Mouse (Mus musculus) layer of hippocampus, adult 2 months (tissue): ENCODE results near the gene Tmem217. TPM values are rescaled to one million over a fixed set of nuclear protein-coding genes. Genes with fewer than 3 reads are reported as not detected.

Experiments used
- DNase-seq, 2 experiments: peaks; one replicate each; pipeline ENCODE4 v3.0.0; 2022; ENCODE audit warnings: low spot score in 2 of 2
- H3K27ac ChIP-seq: fragments of 200-600 bp; 2 replicates; pipeline ENCODE4 v1.8.1; 2022
- H3K4me3 ChIP-seq: fragments of 200-600 bp; 2 replicates; pipeline ENCODE4 v1.8.1; 2022; ENCODE audit warnings: mild to moderate bottlenecking
- CTCF ChIP-seq: fragments of 200-600 bp; conservative IDR thresholded peaks from 2 replicates; pipeline ENCODE4 v1.8.1; 2022; ENCODE audit warnings: antibody characterized with exemption, mild to moderate bottlenecking, moderate library complexity
- microRNA-seq, 2 experiments: library from miRNA; unstranded; fragments of <30 nt; microRNA quantifications; one replicate each; pipeline ENCODE4 v1.2.0; 2021
- total RNA-seq, 2 experiments: library from RNA; stranded (reverse); gene quantifications; 2 replicates each; pipeline ENCODE4 v1.2.3; 2021

Gene Tmem217
- total RNA-seq, 2 experiments from 2014 or later: not detected

GRCm38 (mm10) chr17:29488257-29488977, 63.8 kb downstream of the Tmem217 start:
- Histone ChIP-seq H3K27ac (no peak overlapping the region), H3K4me3 (no peak overlapping the region)
- DNase-seq: no peak
- TF ChIP-seq CTCF: no peak

GRCm38 (mm10) chr17:29485336-29486233, 66.6 kb downstream of the Tmem217 start:
- H3K27ac ChIP-seq: no peak overlapping the region
- no peak for TF ChIP-seq CTCF
- DNase-seq: no peak

GRCm38 (mm10) chr17:29484431-29484830, 67.8 kb downstream of the Tmem217 start:
- TF ChIP-seq CTCF: no peak
- no peak overlapping the region for H3K27ac ChIP-seq
- no peak overlapping the region for H3K4me3 ChIP-seq
- no peak for DNase-seq

More at GRCm38 (mm10) chr17:29485336-29486233, 66.6 kb downstream of the Tmem217 start:
- no peak overlapping the region for H3K4me3 ChIP-seq

- no peak for TF ChIP-seq CTCF
Observed at GRCm38 (mm10) chr17:29483282-29483681, 68.9 kb downstream of the Tmem217 start.

GRCm38 (mm10) chr17:29482632-29483031, 69.6 kb downstream of the Tmem217 start:
- Histone ChIP-seq H3K4me3 (no peak overlapping the region), H3K27ac (no peak overlapping the region)
- DNase-seq: no peak
- TF ChIP-seq CTCF: no peak

More at GRCm38 (mm10) chr17:29483282-29483681, 68.9 kb downstream of the Tmem217 start:
- Histone ChIP-seq H3K27ac (no peak overlapping the region), H3K4me3 (no peak overlapping the region)
- no peak for DNase-seq

- no peak for DNase-seq
- no peak overlapping the region for H3K27ac ChIP-seq
- no peak overlapping the region for H3K4me3 ChIP-seq
- TF ChIP-seq CTCF: no peak
Observed at GRCm38 (mm10) chr17:29480256-29480655, 71.9 kb downstream of the Tmem217 start.

GRCm38 (mm10) chr17:29478271-29478670, 73.9 kb downstream of the Tmem217 start:
- H3K4me3 ChIP-seq: no peak overlapping the region
- no peak for DNase-seq
- no peak overlapping the region for H3K27ac ChIP-seq
- no peak for TF ChIP-seq CTCF

- no peak overlapping the region for H3K27ac ChIP-seq
- no peak for TF ChIP-seq CTCF
- DNase-seq: no peak
- no peak overlapping the region for H3K4me3 ChIP-seq
Observed at GRCm38 (mm10) chr17:29477357-29477756, 74.8 kb downstream of the Tmem217 start.

- Histone ChIP-seq H3K4me3 (no peak overlapping the region), H3K27ac (no peak overlapping the region)
- no peak for DNase-seq
- TF ChIP-seq CTCF: no peak
Observed at GRCm38 (mm10) chr17:29476461-29476860, 75.7 kb downstream of the Tmem217 start.

Small RNA genes lying within 50 kb of the gene (microRNA-seq; reads per million reads assigned to microRNA genes)
- gene Mir7667: 0 reads per million in 2 experiments

Other genes with a start within 250 kb of the Tmem217 start
- gene Pi16, start 234.7 kb downstream of the Tmem217 start, total RNA-seq: 1 to 10 TPM in 1 of 2 experiments, under 1 TPM in 1; 0.74 to 1.1 TPM
- gene Mtch1, start 204.5 kb downstream of the Tmem217 start, total RNA-seq: 100 to 1,000 TPM; 587 to 618 TPM
- 1 to 10 TPM; 3.8 to 4.4 TPM for gene Fgd2, start 191.5 kb downstream of the Tmem217 start, total RNA-seq
- gene Pim1, start 61.6 kb downstream of the Tmem217 start, total RNA-seq: 1 to 10 TPM; 4.2 to 5.6 TPM
- gene Gm17657, start 2.7 kb downstream of the Tmem217 start, total RNA-seq: not detected
- 10 to 100 TPM; 39.8 to 41.7 TPM for gene Tbc1d22b, start 2.6 kb downstream of the Tmem217 start, total RNA-seq
- 10 to 100 TPM; 48.6 to 50.7 TPM for gene Rnf8, start 62.4 kb upstream of the Tmem217 start, total RNA-seq
- 1 to 10 TPM; 5.3 to 5.8 TPM for gene Gm28043, start 62.5 kb upstream of the Tmem217 start, total RNA-seq
- 100 to 1,000 TPM; 111 to 115 TPM for gene Cmtr1, start 108.2 kb upstream of the Tmem217 start, total RNA-seq
- 10 to 100 TPM; 26.6 TPM for gene Ccdc167, start 164.7 kb upstream of the Tmem217 start, total RNA-seq